Mouse (Mus musculus): ENCODE data around the gene Eif1b.
A peak's percentile ranks its signal among the peaks of the same experiment; 100 is the strongest.

Eif1b gene

DNA sequence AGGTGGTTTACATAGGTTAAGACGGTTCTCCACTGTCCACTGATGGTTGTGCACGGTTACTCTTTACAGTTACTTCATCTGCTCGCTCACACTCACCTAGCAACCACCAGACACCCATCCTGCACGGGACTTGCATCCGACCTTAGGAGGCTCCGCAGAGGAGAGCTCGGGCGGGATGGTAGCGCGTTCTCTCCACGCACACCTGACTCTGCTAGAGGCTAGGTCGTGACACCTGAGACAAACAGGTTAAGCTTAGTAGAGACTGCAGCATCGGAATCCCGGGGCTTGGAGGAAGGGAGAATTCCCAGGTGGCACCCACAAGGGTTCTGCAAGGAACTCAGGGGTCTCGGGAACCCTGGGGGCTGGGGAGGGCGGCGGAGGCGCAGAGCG lies at the start of gene Eif1b:
Eif1b (plus strand) TSS at position 223 of the 390 bp plus-strand sequence.
- DNase-seq = peak; percentile 17

- DNase-seq = no peak
These were observed 47.4 kb upstream of the Eif1b start for GRCm38 (mm10) chr9:120444642-120445041.

GRCm38 (mm10) chr9:120449696-120450329 lies 42.2 kb upstream of the Eif1b start:
- no peak for DNase-seq

GRCm38 (mm10) chr9:120455768-120456655 lies 36.0 kb upstream of the Eif1b start:
- no peak for DNase-seq

GRCm38 (mm10) chr9:120470431-120470830 lies 21.6 kb upstream of the Eif1b start:
- no peak for DNase-seq

DNA sequence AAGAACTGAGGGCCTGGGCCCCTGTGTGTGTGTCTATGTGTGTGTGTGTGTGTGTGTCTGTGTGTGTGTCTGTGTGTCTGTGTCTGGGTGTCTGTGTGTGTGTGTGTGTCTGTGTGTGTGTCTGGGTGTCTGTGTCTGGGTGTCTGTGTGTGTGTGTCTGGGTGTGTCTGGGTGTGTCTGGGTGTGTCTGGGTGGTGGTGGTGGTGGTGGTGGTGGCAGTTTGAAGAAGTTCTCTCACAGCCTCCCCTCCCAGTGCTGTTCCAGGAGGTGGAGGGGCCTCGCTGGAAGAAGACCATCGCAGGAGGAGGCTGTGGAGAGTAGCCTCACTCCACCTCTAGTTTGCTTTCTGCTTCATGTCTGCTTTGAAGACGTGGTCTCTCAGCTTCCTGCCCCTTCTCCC lies 10.4 kb upstream of the Eif1b start:
- DNase-seq = no peak

GRCm38 (mm10) chr9:120482382-120482781 lies 9.7 kb upstream of the Eif1b start:
- DNase-seq = no peak

GRCm38 (mm10) chr9:120483101-120483500 lies 8.9 kb upstream of the Eif1b start:
- DNase-seq = no peak

DNA sequence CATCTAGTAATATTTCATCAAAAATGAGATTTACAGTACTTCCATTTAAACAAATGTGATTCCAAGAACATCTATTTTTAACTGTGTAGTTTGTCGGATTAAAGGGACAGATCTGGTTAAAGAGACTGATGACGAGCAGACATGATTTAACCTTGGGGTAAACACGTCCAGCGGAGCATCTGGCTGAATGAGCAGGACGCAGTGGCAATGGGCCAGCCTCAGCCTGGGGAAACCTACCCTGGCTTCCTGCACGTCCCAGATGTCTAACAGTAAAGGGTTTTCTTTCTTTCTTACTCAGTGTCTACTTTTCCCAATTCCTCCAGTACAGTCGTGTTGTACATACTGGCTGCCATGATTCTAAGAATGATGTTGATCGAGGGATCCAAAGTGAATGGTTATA lies 5.0 kb upstream of the Eif1b start:
- DNase-seq = no peak

- peak; percentile 13 for DNase-seq
These were observed 523 bp upstream of the Eif1b start for GRCm38 (mm10) chr9:120491509-120491908.

GRCm38 (mm10) chr9:120492400-120493351 lies 644 bp downstream of the Eif1b start:
- peak; percentile 82 for DNase-seq

GRCm38 (mm10) chr9:120493781-120494180 lies 1.7 kb downstream of the Eif1b start:
- no peak for DNase-seq

DNA sequence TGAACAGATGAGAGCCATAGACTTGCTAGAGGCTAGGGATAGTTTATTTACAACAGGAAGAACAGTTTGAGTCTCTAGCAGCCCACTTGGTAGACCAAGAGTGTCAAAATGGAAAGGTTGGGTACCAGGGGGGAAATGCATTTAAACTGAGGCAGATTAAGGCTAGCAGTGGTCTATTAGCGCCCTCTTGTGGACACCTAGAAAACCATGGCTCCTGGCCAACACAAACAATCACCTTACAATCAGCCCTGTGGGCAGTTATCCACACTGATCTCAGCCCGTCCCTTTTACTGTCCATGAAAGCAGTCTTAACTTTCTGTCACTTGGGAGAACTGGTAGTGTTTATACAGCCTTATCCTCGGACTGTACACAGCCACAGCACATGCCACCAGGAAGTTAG lies 4.7 kb downstream of the Eif1b start:
- DNase-seq = peak; percentile 81

DNA sequence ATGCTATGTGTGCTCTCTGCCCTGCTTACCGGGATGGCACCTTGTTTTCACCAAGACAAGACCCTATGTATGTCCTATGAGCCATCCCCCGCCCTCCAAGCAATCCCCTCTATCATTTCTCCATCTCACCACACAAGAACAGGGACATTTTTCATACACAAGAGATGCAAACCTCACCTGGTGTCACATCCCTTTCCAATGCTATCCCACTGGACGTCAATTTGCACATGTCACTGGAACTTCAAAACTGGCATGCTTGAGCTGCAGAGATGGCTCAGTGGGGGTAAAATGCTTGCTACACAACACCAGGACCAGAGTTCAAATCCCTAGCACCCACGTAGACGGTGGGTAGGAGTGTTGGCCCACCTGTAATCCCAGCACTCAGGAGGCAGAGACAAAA lies 6.0 kb downstream of the Eif1b start:
- DNase-seq = no peak

- no peak for DNase-seq
These were observed 9.3 kb downstream of the Eif1b start for GRCm38 (mm10) chr9:120501191-120501902.

- peak; percentile 90 for DNase-seq
These were observed 10.0 kb downstream of the Eif1b start for GRCm38 (mm10) chr9:120502013-120502412.

GRCm38 (mm10) chr9:120504423-120504822 lies 12.4 kb downstream of the Eif1b start:
- no peak for DNase-seq

DNA sequence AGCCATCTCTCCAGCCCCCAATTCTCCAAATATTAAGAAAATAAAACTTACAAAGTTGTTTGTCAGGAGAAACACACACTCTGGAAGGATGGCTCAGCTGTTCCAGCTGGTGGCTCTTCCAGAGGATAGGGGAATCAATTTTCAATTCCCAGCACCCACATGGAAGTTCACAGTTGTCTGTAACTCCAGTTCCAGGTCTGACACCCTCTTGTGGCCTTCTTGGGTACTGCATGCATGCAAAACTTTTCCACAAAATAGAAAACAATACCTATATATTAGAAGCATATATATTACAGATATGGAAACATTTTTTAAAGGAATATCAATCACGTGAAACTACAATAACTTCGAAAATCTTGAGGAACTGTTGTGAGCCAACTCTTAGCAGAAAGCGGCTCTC lies 19.7 kb downstream of the Eif1b start:
- peak; percentile 46 for DNase-seq

DNA sequence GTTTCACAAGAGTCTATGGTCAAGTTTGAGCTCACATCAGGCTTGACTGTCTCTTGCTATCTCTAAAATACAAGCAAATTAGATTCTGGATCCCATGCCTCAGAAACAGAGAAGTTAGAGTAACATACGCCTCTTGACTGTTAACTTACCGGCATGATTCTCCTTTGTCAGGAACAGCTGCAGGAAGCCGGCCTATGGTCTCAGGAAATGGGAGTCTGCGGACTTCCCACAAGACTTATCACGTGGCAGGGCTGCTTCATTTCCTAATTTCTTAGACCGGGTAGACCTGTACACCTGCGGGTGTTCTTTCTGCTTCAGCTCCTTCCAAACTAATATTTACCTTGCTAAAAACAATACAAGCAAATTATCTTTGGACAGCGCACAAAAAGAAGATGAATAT lies 24.7 kb downstream of the Eif1b start:
- DNase-seq = no peak

DNA sequence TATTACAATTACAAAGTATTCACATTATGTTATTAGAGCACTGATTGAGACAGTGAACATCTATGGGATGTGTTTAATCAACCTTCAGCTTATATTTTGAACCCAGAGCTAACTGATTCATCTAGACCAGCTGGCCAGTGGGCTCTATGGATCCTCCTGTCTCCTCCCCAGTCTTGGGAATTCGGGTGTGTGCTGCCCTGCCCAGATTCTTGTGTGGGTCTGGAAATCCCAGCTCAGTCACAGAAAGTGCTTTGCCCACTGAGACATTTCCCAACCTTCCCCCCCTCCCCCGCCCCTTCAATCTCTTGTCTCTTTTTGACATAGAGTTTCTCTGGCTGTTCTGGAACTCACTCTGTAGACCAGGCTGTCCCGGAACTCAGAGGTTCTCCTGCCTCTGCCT lies 26.9 kb downstream of the Eif1b start:
- DNase-seq = no peak

DNA sequence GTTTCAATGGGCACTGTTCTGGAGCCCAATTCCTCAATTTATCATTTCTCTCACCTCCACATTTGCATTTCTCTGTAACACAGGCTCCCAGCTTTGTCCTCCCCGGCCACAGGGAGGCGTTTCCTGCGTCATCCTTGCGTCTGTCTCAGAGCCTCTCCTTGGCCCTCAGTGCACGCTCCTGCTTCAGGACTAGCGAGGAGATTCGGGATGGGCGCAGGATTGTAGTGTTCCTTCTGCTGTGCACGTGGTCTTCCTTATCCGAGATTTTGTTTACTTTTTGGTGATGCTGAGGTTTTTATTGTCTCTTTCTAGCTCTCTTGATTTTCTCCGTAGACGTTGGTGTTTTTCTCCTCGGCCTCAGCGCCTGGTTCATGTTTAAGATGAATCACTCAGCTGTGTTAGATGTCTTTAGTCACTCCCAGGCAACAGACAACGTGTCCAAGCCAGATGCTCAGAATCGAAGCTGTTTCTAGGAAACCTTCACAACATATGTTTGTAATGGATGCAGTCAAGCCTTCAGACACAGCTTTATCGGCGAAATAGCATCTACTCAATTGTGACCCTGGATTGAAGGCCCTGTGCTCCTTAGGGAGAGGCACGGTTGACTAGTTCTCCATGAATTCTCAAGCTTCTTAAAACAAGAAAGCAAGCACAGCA lies 27.6 kb downstream of the Eif1b start:
- no peak for DNase-seq

- no peak for DNase-seq
These were observed 29.1 kb downstream of the Eif1b start for GRCm38 (mm10) chr9:120521161-120521560.

Measured in lung, postnatal 36 days (tissue).